Mouse (Mus musculus) forebrain, postnatal 0 days (tissue): ENCODE data around the gene Pstk. TPM values are rescaled to one million over a fixed set of nuclear protein-coding genes. Genes with fewer than 3 reads are reported as not detected.
"Not testable (repeated sequence)": the region's sequence is repeated elsewhere in the genome, so short reads cannot be mapped to it uniquely, and the experiment has no call there.

Source experiments
- ATAC-seq: fragments of 200-750 bp; cut with Nextera tagmentation; 2 replicates; pipeline ENCODE4 v1.8.0; 2017; ENCODE audit warnings: mild to moderate bottlenecking, moderate library complexity
- DNase-seq: peaks from one replicate; pipeline ENCODE4 v3.0.0-alpha.2; 2015
- H3K27ac ChIP-seq: fragments of 300-500 bp; sonication (generic); 2 replicates; pipeline ENCODE4 v1.5.1; 2014; ENCODE audit warnings: low read depth, mild to moderate bottlenecking, antibody characterized with exemption, low read length, moderate library complexity, mixed read lengths
- H3K27me3 ChIP-seq: fragments of 300-500 bp; sonication (generic); 2 replicates; pipeline ENCODE4 v1.6.1; 2014; ENCODE audit warnings: mild to moderate bottlenecking, low read length, mixed read lengths; ENCODE audit not compliant: insufficient read depth
- H3K36me3 ChIP-seq: fragments of 300-500 bp; sonication (generic); 2 replicates; pipeline ENCODE4 v1.6.1; 2014; ENCODE audit warnings: mild to moderate bottlenecking, moderate library complexity; ENCODE audit not compliant: insufficient read depth
- H3K4me1 ChIP-seq: fragments of 300-500 bp; sonication (generic); 2 replicates; pipeline ENCODE4 v1.6.1; 2014; ENCODE audit warnings: antibody characterized with exemption; ENCODE audit not compliant: insufficient read depth
- H3K4me2 ChIP-seq: fragments of 300-500 bp; sonication (generic); 2 replicates; pipeline ENCODE4 v1.6.1; 2014; ENCODE audit warnings: low read depth, mild to moderate bottlenecking, moderate library complexity
- H3K4me3 ChIP-seq: fragments of 300-500 bp; sonication (generic); 2 replicates; pipeline ENCODE4 v1.5.1; 2014; ENCODE audit warnings: low read depth, low read length, mixed read lengths
- H3K9ac ChIP-seq: fragments of 300-500 bp; sonication (generic); 2 replicates; pipeline ENCODE4 v1.6.1; 2014; ENCODE audit warnings: mild to moderate bottlenecking
- H3K9me3 ChIP-seq: fragments of 300-500 bp; sonication (generic); 2 replicates; pipeline ENCODE4 v1.6.1; 2016; ENCODE audit warnings: low read length
- CTCF ChIP-seq: sonication (generic); IDR thresholded peaks from 2 replicates; pipeline ENCODE4 v1.5.1; 2016; ENCODE audit warnings: antibody characterized with exemption, control low read depth, low read depth
- WGBS: fragments of 180-500 bp; shearing (Covaris S2); extraction: QIAGEN DNeasy Blood & Tissue Kit; methylation state at CpG from one replicate; pipeline ENCODE4 v1.1.7; 2014; 5-methylcytosine and 5-hydroxymethylcytosine counted together
- polyA plus RNA-seq: library from polyadenylated mRNA; unstranded; fragments of >200 nt; fragmentation: Nextera tagmentation; extraction: Ambion mirVana; gene quantifications from 2 replicates; pipeline ENCODE4 v1.2.1, GENCODE M21; 2015
- total RNA-seq: library from RNA; depleted of rRNA; stranded (reverse); fragments of >200 nt; gene quantifications from 2 replicates; pipeline ENCODE4 v1.2.3, GENCODE M21; 2014

Pstk gene
- total and polyA plus RNA-seq, 2 experiments from 2014 or later, result 22.6 to 36.4 TPM

GRCm38 (mm10) chr7:131371880-131372651, 1.1 kb downstream of the Pstk start:
- Histone ChIP-seq H3K27ac (no peak overlapping the region), H3K4me3 (peak overlapping the region; percentile 76), H3K27me3 (no peaks in the 10 kb centered on the region), H3K4me1 (peaks cover 7% of the 10 kb centered on the region; the same call in 1 of the 2 replicates), H3K4me2 (peak overlapping the region; percentile 79), H3K36me3 (0 out of 2 replicates have a peak, but pooled peaks cover 2% of the 10 kb centered on the region), H3K9me3 (no peaks in the 10 kb centered on the region), H3K9ac (peak overlapping the region; percentile 90; the same call in 1 of the 2 replicates)
- peak; percentile 36; the same call in 1 of the 2 replicates for TF ChIP-seq CTCF
- WGBS, result 72% methylated on average over 9 of the region's 9 CpGs
- ATAC-seq (no peak), DNase-seq (peak; percentile 21)

- H3K36me3 ChIP-seq, result peaks cover 23% of the 10 kb centered on the region
- H3K9me3 ChIP-seq, H3K4me2 ChIP-seq, H3K4me1 ChIP-seq, H3K27ac ChIP-seq, H3K27me3 ChIP-seq, H3K4me3 ChIP-seq, DNase-seq, H3K9ac ChIP-seq, ATAC-seq: not testable (repeated sequence)
- WGBS, result 93% methylated on average over 6 of the region's 7 CpGs
Measured at GRCm38 (mm10) chr7:131391761-131392160, 20.8 kb downstream of the Pstk start.

GRCm38 (mm10) chr7:131409321-131409987, 38.5 kb downstream of the Pstk start:
- no peak for TF ChIP-seq CTCF
- 7% methylated on average over 16 of the region's 16 CpGs for WGBS
- Histone ChIP-seq H3K9ac (peak overlapping the region; percentile 84), H3K27ac (peak overlapping the region; percentile 76; the same call in 1 of the 2 replicates), H3K9me3 (no peaks in the 10 kb centered on the region), H3K4me2 (peak overlapping the region; percentile 60), H3K36me3 (no peaks in the 10 kb centered on the region), H3K4me3 (peak overlapping the region; percentile 73), H3K4me1 (peaks cover 16% of the 10 kb centered on the region), H3K27me3 (no peaks in the 10 kb centered on the region)
- ATAC-seq (no peak), DNase-seq (peak; percentile 5)

- DNase-seq (no peak), ATAC-seq (peak; percentile 49)
- Histone ChIP-seq H3K4me2 (peak overlapping the region; percentile 60), H3K36me3 (no peaks in the 10 kb centered on the region), H3K4me3 (peak overlapping the region; percentile 73), H3K27ac (peak overlapping the region; percentile 76), H3K9me3 (no peaks in the 10 kb centered on the region), H3K27me3 (no peaks in the 10 kb centered on the region), H3K9ac (peak overlapping the region; percentile 84), H3K4me1 (peaks cover 16% of the 10 kb centered on the region)
- TF ChIP-seq CTCF, result no peak
- WGBS, result 2% methylated on average over 38 of the region's 38 CpGs
Measured at GRCm38 (mm10) chr7:131409988-131410385, 39.0 kb downstream of the Pstk start.

- peak; percentile 98 for DNase-seq
- peaks cover 16% of the 10 kb centered on the region for H3K4me1 ChIP-seq
- peak within 1 kb of the TSS; percentile 73 for H3K4me3 ChIP-seq
- H3K9me3 ChIP-seq, result no peaks in the 10 kb centered on the region
- ATAC-seq, result peak; percentile 99
- peak within 1 kb of the TSS; percentile 60 for H3K4me2 ChIP-seq
- peak within 1 kb of the TSS; percentile 84 for H3K9ac ChIP-seq
- no peaks in the 10 kb centered on the region for H3K27me3 ChIP-seq
- H3K36me3 ChIP-seq, result no peaks in the 10 kb centered on the region
- peak within 1 kb of the TSS; percentile 76 for H3K27ac ChIP-seq
- WGBS, result under 1% methylated on average over 42 of the region's 42 CpGs
- TF ChIP-seq CTCF, result no peak
Measured at GRCm38 (mm10) chr7:131410416-131411058, 39.6 kb downstream of the Pstk start, which contains the start of the genes Ikzf5 and Acadsb. Gene Ikzf5, minus strand, starts transcription at chr7:131410521. Gene Acadsb, plus strand, starts transcription at chr7:131410601.

GRCm38 (mm10) chr7:131411221-131411940, 40.4 kb downstream of the Pstk start:
- 50% methylated on average over 10 of the region's 10 CpGs for WGBS
- H3K9me3 ChIP-seq, result no peaks in the 10 kb centered on the region
- H3K4me1 ChIP-seq, result peaks cover 16% of the 10 kb centered on the region
- H3K27me3 ChIP-seq, result no peaks in the 10 kb centered on the region
- H3K9ac ChIP-seq, result peak overlapping the region; percentile 84
- TF ChIP-seq CTCF, result no peak
- H3K4me2 ChIP-seq, result peak overlapping the region; percentile 60
- peak overlapping the region; percentile 73 for H3K4me3 ChIP-seq
- DNase-seq, result peak; percentile 33
- ATAC-seq, result no peak
- no peak overlapping the region for H3K27ac ChIP-seq
- no peaks in the 10 kb centered on the region for H3K36me3 ChIP-seq
